Mouse (Mus musculus) right cerebral cortex, adult 2 months (tissue): ENCODE measurements at regions not wholly inside any gene's neighbourhood (a gene's known extent, or its start where the extent isn't known, plus 50 kb on each side); places are given as distances from the start of the nearest gene placed in this dataset.

ENCODE experiments used
- DNase-seq, 2 experiments: peaks; one replicate each; pipeline ENCODE4 v3.0.0; 2021 to 2022; ENCODE audit warnings: low spot score in 2 of 2

DNA sequence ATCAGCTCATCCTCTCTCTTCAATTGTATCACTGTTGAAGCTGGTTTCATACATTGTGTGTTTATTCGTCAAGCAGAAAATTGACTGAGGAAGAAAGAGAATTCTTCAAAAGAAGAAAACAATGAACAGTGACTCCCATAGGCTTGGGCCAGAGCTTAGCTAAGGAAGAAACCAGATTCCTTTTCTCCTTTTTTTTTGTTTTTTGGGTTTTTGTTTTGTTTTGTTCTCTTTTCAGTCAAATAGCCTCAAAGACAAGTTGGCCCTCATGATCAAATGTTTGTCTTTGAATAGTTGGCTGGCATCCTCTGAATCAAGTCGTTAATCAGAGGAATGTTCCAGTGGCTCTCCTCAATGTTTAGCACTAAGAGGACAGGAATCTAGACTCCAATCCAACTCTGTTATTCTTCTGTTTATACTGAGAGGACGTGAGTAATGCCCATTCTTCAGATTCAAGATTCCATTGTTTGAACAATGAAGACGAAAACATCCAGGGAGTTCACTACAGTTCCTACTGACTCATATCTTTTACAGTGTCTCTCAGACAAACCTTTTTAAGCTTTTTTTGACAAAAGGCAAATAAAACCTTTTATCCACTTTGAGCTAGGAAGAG lies 86.1 kb upstream of the Adgrl4 start:
- no peak for DNase-seq

DNA sequence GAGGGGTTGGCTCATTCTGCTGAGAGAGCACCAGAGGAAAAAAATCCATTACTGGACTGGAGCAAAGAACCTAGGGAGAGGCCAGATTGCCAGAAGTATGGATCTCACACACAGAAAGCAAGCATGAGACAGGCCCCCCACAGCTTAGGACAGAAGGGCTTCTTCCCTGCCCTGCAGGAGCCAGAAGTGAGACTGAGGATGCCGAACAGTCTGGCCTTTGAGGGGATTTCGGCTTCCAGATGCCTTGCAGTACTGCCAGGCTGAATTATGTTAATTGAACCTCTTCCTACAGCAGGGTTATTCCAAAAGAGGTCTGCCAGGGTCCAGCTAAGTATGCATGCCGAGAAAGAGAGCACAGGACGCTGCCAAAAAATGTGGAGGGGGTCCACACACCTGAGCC lies 71.4 kb upstream of the Adgrl4 start:
- DNase-seq: no peak

DNA sequence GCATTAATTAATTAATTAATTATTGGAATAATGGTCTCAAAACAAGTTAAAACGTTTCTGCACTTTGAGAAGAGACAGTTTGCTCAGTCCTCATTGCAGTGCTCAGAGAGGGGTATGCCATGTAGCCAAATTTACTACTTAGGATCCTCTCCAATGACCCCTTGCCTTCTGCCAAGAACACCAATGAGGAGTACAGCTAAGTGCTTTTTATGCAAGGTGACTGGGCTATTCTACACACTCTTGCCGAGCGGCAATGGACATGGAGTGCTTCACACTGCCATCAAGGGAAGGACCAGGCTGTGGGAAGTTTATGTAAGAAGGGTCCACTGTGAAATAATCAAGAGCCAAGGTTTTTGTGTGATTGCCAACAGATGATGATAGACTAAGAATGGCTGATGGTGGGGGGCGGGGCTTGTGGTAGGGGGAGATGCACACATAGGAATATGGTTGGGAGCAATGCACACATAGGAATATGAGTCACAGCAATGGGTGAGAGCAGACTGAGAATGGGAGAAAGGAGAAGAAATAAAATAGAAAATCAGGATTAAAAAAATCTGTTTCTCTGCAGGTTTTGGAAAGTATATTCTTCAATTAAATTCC lies 70.9 kb upstream of the Adgrl4 start:
- no peak for DNase-seq

DNA sequence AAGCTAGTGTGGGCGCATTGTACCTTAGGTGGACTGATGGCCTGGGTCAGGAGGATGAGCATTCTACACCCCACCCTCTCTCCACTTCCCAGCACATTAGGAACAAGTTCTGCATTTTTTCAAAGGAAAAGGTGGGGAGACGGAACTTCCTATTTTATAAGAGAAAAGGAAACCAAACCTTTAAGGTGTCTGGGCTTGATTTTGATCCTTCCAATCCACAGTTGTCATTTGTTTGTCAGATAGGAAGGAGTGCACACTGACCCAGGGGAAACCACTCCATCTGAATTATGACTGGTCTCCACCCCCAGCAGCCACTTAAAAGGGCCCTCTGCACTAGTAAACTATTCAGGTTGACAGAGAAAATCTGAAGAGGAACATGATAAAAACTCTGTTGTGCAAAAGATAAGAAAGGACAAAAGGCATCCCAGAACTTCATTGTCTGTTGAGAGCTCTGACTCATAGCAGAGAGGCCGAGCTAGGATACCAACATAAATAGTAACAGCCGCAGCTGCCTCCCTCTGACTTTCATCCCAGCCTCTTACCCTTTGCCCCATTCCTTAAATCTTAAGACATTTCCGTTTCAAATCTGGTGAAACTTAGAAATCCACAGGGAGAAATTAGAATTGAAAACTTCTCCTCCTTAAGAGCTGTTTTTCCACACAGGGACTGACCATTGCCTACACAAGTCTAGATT lies 54.2 kb upstream of the Adgrl4 start:
- no peak for DNase-seq

DNA sequence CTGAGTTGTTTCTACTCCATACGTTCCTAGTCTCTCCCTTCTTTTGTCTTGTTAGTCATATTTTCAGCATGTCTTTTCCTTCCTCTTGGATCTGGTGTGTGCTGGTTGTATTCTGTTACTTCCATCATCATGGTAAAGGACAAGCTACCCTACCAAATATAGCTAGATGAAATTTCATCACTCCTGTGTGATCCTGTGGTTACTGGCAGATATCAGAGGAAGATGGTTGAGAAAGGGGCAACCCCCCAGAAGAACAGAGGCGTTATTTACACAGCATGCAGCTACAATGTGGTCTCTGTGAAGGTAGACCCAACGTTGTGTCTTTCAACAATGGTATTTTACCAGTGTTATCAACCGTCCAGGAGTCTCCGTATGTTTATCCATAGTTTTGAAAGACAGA lies 52.8 kb upstream of the Adgrl4 start:
- no peak for DNase-seq

DNA sequence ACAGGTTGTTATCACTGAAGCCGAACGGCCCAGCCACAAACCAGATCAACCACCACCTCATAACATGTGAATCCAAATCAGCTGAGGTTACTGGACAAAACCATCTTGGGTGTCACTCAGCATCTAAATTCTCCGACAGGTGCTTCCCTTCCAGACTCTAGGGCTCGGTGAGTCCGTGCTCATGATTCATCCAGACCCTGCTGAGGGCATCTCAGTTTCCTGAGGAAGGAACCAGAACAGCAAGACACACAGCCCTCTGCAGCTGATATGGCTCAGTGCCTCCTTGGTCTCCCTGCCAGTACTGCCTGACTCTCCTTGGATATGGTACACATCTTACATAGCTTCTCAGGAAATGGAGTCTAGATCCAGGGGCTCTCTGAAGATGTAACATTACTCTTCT lies 51.6 kb upstream of the Adgrl4 start:
- no peak for DNase-seq
